ENCODE assay signal across 13 mouse cellular contexts in genomic region chr12:77092143-77092542, GRCm38 (mm10).
"Had no signal": no experiment of that assay in that cellular context is flagged by ENCODE, and none has a peak within 500 bp of the region (broad histone marks: within the 10 kb centered on the region; RNA-seq: fewer than 3 reads in every experiment).

No protein-coding gene starts in this region.

- H3K9ac ChIP-seq: lung, embryonic 14.5 days; midbrain, embryonic 13.5 days; neural tube, embryonic 13.5 days; neural tube, embryonic 15.5 days; stomach, embryonic 15.5 days had no signal

- ATAC-seq: midbrain, embryonic 13.5 days; midbrain, embryonic 16.5 days had no signal

- DNase-seq: thymus, adult 2 months; thymus, postnatal 25 days; thymus, postnatal 4 days had no signal

- H3K4me1 ChIP-seq: neural tube, embryonic 13.5 days; neural tube, embryonic 15.5 days; stomach, embryonic 15.5 days had no signal

- H3K4me3 ChIP-seq: midbrain, embryonic 13.5 days; myocyte; neural tube, embryonic 13.5 days; neural tube, embryonic 15.5 days; stomach, embryonic 15.5 days had no signal

- H3K9me3 ChIP-seq: midbrain, embryonic 13.5 days; neural tube, embryonic 13.5 days; neural tube, embryonic 15.5 days; stomach, embryonic 15.5 days had no signal

- H3K27ac ChIP-seq: midbrain, embryonic 13.5 days; neural tube, embryonic 13.5 days; neural tube, embryonic 15.5 days; stomach, embryonic 15.5 days; stomach, postnatal 0 days had no signal

- H3K36me3 ChIP-seq: midbrain, embryonic 13.5 days; neural tube, embryonic 13.5 days; neural tube, embryonic 15.5 days; stomach, embryonic 15.5 days had no signal

- H3K4me2 ChIP-seq: lung, embryonic 14.5 days; midbrain, embryonic 11.5 days; midbrain, embryonic 13.5 days; neural tube, embryonic 13.5 days; neural tube, embryonic 15.5 days; stomach, embryonic 15.5 days had no signal

- H3K27me3 ChIP-seq: megakaryocyte, embryonic 14.5 days; midbrain, embryonic 13.5 days; neural tube, embryonic 13.5 days; neural tube, embryonic 15.5 days; stomach, embryonic 15.5 days had no signal
